Mouse (Mus musculus) thymus, adult 18-20 months (tissue): ENCODE measurements around the gene Socs3.
A peak's percentile ranks its signal among the peaks of the same experiment; 100 is the strongest.

Experiments used
- DNase-seq, 2 experiments: peaks; one replicate each; pipeline ENCODE4 v3.0.0; 2022; ENCODE audit warnings: mixed read lengths in 2 of 2

The Socs3 gene

DNA sequence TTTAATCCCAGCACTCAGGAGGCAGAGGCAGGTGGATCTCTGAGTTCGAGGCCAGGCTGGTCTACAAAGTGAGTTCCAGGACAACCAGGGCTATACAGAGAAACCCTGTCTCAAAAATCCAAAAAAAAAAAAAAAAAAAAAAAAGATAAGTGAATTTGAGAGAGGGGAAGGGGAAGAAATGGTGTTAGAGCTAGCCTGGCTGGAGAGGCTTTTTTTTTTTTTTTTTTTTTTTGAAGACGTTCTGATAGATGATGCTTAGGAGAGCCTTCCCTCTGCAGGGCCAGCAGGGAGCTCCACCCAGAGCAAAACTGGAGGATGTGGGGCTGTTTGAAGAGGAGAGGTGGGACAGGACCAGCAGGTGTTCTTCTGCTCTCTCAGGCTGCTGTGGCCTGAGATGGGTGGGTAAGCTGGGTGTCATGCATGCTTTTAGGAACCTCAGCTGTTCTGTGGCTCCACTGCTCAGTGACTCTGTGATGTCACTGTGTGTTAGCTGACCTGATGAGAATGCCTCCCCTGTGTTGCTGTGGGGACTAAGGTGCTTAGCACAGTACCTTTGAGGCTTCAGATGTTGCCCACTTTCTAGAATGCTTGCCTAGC lies 1.9 kb upstream of the Socs3 start:
- DNase-seq, result peak; percentile 49 to 64

DNA sequence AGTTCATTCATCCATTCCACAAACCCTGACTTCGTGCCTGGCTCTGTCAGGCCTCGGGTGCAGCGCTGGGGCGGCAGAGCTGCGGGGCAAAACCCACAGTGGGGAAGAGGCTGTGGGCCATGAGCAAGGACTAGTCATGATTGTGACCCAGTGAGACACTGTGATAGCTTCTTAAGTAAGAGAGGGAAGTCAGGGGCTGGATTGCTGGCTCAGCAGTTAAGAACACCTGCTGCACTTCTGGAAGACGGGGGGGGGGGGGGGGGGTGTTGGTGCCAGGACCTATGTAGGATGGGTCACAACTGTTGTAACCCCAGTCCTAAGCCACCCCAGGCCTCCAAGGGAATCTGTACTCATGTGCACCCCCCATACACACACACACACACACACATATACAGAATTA lies 1.3 kb upstream of the Socs3 start:
- DNase-seq, result no peak

DNA sequence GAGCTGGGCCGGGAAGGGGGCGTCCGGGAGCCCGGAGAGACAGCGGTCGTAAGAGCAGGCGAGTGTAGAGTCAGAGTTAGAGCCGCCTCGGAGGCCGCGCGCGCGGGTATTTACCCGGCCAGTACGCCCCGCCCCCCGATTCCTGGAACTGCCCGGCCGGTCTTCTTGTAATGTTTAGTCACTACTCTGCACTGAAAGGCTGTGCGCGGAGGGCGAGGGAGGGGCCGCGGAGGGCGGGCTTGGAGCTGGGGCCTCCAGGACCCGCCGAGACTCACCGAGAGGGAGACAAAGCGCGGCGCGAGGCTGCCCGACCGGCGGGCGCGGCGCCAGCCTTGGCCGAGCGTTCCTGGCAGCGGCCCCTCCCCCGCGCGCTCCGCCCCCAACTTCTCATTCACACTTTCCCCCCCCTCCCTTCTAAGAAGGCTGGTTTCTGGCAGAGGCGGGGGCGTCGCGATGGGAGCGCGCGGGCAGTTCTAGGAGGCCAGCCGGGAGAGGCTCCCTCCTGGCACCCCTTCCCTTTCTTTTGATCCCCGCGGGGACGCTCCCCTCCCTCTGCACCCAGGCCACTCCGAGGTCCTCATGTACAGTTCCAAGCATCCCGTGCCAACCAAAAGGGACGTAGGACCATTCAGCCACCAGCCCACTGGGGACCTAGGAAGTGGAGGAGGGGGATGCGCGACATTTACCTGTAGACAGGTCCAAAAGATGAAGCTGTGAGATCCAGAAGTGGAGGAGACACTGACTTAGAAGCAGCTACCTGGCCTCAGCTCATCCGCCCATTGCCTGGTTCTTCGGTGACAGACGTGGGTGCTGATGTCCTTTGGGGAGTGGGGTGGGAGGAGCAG lies 525 bp downstream of the Socs3 start:
- peak; percentile 83 to 84 for DNase-seq

DNA sequence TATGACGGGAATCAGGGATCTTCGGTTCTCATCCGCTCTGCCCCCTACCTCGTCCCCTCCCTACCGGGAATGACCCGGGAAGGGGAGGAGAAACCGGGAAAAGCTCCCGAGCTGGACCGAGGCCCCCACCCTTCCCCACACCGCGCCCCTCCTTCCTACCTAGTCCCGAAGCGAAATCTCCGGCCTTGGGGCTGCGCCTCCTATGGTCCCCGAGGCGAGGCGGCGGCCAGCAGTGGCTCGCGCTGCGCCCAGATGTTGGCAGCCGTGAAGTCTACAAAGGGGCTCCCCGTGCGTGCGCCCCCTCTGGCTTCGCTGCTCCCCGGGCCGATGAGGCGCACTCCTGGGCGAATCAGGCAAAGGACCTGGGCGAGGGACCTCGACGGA lies 1.1 kb downstream of the Socs3 start:
- peak in 1 of 2 experiments; percentile 56 for DNase-seq

DNA sequence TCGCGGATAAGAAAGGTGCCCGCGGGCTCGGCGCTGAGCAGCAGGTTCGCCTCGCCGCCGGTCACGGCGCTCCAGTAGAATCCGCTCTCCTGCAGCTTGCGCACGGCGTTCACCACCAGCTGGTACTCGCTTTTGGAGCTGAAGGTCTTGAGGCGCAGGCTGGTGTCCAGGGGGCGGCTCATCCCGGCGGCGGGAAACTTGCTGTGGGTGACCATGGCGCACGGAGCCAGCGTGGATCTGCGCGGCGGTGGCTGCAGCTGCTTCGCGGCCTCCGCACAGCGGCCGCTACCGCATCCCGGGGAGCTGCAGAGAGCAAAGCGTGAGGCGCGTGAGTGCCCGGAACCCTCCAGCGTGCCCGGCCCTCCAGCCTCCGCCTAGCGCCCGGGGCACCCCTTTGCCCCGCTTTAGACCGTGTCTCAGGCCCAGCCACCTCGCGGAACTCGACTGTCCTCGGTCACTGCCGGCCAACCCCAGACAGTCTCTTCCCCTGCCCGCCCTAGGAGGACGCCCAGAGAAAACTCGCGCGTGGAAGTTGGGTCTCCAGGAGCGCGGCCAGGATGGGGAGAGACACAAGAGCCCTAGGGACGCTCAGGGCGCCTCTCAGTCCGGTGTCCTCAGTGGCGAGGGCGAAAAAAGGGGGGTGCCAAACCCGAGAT lies 1.7 kb downstream of the Socs3 start:
- DNase-seq, result peak in 1 of 2 experiments; percentile 36

DNA sequence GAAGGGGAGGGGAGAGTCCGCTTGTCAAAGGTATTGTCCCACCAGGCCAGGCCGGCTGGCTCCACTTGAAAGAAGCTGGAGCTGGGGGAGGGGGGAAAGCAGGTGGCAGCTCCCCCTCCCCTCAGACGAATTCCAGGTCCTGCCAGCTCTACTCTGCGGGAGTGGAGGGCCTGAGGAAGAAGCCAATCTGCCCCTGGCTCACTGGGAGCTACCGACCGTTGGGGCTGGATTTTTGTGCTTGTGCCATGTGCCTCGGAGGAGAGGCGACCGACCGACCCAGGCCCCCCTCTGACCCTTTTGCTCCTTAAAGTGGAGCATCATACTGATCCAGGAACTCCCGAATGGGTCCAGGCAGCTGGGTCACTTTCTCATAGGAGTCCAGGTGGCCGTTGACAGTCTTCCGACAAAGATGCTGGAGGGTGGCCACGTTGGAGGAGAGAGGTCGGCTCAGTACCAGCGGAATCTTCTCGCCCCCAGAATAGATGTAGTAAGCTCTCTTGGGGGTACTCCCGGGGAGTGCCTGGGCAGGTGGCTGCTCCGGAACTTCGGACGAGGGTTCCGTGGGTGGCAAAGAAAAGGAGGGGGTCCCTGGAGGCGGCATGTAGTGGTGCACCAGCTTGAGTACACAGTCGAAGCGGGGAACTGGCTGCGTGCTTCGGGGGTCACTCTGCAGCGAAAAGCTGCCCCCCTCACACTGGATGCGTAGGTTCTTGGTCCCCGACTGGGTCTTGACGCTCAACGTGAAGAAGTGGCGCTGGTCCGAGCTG lies 2.4 kb downstream of the Socs3 start:
- peak in 1 of 2 experiments; percentile 33 for DNase-seq

DNA sequence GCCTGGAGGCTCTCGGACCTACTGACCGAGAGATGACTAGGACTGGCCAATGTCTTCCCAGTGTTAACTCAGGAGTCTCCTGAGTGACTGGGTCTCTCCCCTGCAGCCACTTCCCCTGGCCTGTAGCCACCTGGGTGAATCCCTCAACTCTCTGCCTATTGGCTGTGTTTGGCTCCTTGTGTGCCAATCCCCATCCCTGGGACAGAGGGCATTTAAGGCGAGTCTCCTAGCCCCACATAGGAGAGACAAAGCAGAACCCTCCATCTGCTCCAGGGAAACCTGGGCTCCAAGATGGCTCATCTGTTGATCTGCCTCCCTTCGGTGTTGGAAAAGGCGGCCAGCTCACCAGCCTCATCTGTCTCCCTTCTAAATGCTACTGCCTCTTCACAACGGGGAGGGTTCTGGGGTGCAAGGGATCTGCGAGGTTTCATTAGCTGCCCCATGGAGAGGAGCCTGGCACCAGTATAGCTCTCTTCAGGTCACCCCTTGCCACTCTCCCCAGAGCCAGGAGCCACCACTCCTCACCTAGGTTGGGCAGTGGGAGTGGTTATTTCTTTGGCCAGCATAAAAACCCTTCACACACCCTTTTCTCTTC lies 3.2 kb downstream of the Socs3 start:
- DNase-seq, result peak in 1 of 2 experiments; percentile 14

DNA sequence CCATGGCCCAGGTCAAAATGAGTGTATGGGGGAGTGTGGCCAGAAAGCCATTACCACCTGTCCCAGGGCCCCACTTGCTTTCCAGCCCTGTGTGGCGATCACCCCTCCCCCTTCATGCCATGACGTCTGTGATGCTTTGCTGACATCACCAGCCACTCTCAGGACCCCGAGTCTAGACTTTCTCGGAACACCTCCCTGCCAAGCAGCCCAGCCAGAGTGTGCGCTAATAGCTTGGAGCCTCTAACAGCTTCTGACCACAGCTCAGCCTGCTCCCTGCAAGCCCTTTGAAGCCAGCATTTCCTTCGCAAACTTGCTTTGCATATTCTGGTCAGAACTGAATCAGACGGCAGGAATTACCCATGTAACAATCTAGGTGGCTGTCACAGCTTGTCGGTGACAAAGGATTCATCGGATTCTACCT lies 4.3 kb downstream of the Socs3 start:
- DNase-seq, result no peak

DNA sequence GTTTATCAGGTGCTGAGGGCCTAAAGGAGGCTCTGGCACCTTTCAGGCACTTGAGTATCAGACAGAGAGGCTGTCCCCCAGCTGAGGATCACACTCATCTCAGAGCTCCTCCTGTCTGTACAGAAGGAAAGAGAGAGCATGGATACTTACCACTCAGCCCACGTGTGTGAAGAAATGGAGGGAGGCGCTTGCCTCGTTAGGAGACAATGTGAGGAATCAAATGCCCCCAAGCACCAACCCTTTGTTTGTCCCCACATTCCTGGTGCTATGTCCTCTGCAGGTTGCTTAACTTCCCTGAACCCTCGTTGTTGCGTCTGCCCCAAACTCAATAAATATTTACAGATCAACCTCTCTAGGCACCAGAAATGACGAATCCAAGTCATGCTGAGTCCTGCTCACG lies 4.8 kb downstream of the Socs3 start:
- no peak for DNase-seq

DNA sequence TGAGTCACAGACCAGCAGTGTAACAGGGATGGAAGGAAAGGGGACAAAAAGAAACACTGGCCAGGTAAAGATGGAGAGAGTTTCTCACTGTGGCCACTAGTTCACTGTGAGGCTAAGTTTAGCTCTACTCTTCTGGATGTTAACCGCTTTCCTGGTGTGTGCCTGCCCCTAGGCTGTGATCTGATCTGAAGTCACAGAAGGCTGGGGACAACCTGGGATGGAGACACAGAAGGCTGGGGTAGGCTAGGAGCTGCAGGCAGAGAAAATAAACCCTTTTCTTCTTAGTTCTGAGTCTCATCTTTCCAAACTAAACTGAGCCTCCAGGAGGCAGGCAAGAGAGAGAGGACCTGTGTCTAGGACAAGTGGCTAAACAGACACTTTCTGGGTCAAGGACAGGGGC lies 5.6 kb downstream of the Socs3 start:
- peak in 1 of 2 experiments; percentile 13 for DNase-seq

DNA sequence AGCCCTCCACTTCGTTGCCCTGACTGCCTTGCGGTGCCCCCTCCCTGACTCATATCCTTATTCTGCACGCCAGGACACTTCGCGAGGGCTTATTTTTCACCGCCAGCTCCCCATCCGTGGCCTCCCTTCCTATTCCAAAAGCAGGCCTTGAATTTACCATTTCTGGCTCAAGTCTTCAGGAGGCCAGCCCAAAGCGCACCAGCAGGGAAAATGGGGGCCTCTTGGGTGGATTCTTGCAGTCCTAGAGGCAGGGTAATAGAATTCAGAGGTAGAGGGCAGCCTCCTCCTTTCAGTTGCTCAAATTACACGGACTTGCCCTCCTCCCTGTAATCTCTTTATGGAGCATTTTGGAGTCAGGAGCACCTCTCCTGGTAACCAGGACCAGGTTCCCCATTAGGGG lies 6.0 kb downstream of the Socs3 start:
- no peak for DNase-seq

DNA sequence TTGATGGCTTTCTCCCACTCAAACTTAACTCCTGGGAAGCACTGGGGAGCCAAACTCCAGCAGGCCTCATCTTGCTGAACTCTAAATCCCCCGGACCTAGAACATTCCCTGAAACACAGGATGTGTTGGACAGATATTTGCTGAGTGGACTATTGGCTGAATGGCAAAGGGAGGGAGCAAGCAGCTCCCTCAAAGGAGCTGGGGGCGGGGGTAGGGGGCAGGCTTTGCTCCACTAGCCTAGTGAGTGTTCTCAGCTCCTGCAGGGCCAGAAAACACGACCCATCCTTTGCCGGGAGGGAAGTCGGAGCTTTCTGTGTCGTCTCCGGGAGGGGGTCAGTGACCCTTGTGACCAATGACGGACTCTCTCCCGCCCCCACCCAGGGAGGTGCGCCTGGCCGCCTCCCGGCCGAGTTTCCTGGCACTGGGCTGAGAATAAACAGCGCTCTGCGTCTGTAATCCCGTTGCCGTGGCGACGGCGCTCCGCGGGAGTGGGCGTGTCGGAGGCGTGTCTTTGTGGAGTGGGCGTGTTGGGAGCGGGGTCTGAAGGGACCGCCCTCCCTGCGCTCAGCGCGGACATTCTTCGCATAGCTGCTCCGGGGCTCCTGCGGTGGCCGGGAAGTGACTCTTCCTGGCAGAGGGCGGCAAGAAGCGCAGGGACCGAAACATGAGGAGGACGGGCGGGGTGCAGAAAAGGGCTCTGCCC lies 6.6 kb downstream of the Socs3 start:
- DNase-seq, result peak; percentile 95 to 96

DNA sequence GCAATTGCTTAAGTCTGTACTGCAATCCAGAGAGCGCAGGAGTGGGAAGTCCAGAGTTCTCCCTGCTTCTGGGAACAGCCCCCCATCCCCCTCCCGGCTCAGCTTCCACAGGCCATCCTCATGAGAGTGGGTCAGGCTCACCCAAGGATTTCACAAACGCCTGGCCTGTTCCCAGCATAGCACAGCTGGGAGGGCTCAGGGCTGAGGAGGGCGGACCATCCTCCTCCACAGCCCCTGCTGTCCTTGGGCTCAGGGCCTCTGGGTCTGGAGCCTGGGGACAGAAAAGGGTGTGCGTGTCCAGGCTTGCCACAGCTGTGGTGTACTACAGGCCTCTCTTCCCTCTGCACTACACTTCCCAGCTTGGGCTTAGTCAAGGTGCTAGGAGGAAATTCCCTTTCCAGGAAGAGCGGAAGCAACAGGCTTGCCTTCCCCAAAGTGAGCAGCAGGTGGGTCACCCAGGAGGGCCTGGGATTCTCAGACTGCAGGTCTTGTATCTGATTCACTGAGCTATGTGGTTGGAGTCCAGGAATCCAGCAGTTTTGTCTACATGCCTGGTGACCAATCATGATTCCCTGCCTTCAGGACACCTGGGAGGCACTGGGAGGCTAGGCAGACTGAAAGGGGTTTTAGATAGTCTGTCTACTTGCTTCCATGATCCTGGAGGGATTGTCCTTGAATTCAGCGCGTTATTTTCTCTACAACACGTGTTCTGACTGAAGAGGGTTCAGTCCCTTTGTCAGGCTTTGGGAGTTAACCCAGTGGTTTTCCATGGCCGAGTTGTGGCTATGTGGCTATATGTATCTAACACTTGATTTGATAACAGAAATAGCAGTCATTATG lies 7.4 kb downstream of the Socs3 start:
- peak in 1 of 2 experiments; percentile 31 for DNase-seq

DNA sequence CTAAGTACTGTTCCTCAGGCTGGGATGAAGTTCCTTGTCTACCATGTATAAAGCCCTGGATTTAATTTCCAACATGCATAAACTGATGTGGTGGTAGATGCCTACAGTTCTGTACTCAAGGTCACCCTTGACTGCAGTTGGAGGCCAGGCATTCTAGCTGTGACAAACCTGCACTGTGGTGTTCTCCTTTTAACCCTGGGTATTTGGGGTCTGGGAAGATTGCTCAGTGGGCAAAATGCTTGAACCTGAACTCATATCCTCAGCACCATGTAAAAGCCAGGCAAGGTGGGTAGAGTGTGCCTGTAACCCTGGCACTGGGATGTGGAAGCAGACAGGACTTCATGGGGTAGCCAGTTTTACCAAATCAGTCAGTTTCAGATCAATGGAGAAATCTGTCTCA lies 9.2 kb downstream of the Socs3 start:
- DNase-seq, result peak in 1 of 2 experiments; percentile 3

DNA sequence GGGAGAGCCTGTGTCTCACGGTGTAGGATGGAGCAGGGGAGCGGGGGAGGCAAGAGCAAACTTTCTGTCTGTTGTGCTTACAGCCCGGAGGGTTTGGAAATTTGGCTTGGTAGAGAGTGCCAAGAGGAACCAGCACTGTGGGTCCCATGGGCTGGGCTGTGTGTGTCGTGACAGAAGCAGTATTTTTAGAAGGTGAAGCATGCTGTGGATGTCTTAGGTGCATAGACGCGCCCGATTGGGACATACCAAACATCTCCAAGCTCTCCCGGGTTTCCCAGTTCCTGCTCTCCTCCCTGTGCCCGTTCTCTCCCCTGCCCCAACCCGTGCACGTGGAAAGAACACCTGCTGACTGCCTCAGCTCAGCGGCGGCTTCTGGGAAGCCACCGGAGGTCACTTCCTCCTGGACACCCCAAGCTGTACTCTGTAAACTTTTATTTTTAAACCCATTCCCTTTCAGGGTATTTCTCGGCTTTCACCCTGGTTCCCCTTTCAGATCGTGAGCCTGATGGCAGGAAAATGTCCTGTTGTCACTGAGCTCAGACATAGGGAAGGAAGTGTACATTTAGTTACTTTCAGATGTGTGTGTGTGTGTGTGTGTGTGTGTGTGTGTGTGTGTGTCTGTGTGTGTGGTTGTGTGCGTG lies 10.0 kb downstream of the Socs3 start:
- DNase-seq, result peak in 1 of 2 experiments; percentile 38

DNA sequence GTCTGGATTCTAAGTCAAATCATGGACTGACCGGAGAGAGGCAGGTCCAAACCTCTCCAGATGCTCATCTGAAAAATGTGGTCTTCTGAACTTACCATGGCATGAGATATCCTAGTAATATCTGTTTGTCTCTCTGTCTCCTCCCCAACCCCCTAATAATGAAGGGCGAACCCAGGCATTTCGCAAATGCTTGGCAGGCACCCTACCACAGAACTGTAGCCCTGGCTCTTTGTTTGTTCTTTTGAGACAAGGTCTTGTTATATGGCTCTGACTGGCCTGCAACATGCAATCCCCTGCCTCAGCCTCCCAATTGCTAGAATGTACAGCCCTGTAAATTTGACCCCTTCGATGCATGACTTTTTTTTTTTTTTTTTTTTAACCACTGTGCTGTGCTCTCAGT lies 10.7 kb downstream of the Socs3 start:
- no peak for DNase-seq

DNA sequence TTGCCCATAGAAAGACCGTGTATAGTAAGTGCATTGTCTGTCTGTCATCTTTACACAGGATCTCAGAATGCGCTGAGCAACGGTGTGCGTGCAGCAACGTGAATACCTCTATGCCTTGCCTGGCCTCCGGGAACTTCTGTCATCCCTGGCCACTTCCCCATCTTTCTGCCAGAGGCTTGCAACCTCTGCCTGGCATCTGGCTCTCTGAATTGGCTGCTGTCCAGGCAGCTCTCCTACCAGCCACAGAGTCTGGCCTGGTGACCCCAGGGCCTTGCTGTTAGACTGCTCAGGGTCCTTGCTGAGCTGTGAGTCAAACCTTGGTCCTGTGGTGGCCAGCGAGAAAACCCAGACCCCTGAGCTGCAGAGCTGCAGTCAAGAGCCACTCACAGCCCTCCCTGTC lies 11.7 kb downstream of the Socs3 start:
- no peak for DNase-seq

DNA sequence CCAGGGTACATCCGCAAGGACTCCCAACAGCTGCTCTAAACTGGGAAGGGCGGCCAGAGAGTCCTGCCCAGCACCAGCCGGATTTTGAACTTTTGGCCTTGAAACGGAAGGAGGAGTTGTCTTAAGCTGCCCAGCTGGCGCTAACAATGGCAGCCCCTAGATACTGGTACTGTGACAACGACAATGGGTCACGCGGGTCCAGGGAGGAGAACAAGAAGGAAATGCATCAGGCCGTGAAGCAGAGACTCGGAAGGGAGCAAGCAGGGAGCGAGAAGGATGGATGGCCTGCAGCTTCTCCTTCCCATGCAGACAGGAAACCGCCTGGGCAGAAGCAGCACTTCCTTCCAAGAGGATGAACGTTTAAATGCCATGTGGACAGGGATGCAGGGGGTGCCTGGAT lies 14.2 kb downstream of the Socs3 start:
- DNase-seq, result no peak

DNA sequence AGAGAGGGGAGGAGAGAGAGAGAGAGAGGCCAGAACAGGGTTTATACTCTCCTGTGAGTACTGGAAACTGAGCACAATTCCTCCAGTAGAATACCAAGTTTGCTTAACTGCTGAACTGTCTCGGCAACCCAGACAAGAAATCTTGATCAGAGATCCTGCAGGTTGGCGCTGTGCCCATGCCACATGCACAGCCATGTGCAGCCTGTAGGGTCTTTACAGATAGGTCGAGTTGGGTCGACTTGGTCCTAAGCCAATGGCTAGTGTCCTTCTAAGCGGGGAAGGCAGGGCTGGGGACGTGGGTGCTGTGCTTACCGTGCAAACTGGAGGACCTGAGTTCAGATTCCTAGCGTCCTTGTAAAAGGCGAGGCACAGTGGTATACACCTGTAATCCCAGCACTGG lies 15.0 kb downstream of the Socs3 start:
- no peak for DNase-seq

DNA sequence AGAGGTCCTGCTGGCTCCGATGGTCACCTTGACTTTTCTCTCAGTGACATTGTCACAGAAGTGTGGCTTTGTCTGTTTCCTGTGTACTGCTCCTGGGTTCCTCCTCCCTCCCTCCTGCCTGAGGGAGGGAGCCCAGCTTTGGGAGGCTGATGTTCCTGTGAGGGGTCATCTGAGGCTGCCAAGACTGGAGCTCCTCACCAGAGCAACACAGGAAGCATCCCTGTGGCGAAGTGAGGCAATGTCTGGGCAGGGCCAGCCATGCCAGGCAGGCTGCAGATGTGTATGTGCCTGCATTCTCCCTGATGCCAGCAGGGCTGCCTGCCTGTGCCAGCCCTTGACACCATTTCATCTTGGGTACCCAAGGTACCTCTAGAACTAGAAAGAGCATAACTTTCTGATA lies 15.8 kb downstream of the Socs3 start:
- peak in 1 of 2 experiments; percentile 54 for DNase-seq
